ENCODE assay signal across 11 mouse cellular contexts in genomic region chr6:108231892-108232710, GRCm38 (mm10). TPM values are rescaled to one million over a fixed set of nuclear protein-coding genes. Genes with fewer than 3 reads are reported as not detected.
DNase-seq lines count a peak whose midpoint lies in the region; TF ChIP-seq lines count a peak whose summit lies in the region.
"Had no signal": no experiment of that assay in that cellular context is flagged by ENCODE, and none has a peak within 500 bp of the region (broad histone marks: within the 10 kb centered on the region; RNA-seq: fewer than 3 reads in every experiment).

No protein-coding gene starts in this region.

- peak; percentile 55 for TF ChIP-seq RAD21 in CH12.LX (IDR thresholded peaks at IDR 0.05; ENCODE audit: low read depth, low read length)

- H3K27ac ChIP-seq in CH12.LX (ENCODE audit: insufficient read depth, low read depth), result no peak overlapping the region
- H3K27ac ChIP-seq: limb, embryonic 15.5 days had no signal

- no peak overlapping the region for H3K9ac ChIP-seq in CH12.LX (ENCODE audit: insufficient read depth, low read depth)
- H3K9ac ChIP-seq: limb, embryonic 15.5 days had no signal

- no peaks in the 10 kb centered on the region for H3K9me3 ChIP-seq in CH12.LX (replicated peaks; ENCODE audit: low read length)
- H3K9me3 ChIP-seq: G1E; limb, embryonic 15.5 days had no signal

- H3K4me3 ChIP-seq in CH12.LX (replicated peaks in 1 of 3; ENCODE audit: low read depth in 2 of 3, low read length in 2 of 3, poor library complexity in 1 of 3), result no peak overlapping the region
- H3K4me3 ChIP-seq: limb, embryonic 15.5 days had no signal

- peaks cover 14 to 85% of the 10 kb centered on the region in 2 experiments for H3K4me1 ChIP-seq in CH12.LX (ENCODE audit: control insufficient read depth in 1 of 2, insufficient read depth in 2 of 2)

- peaks cover 33% of the 10 kb centered on the region for H3K79me2 ChIP-seq in CH12.LX (replicated peaks; ENCODE audit: control insufficient read depth, extremely low read depth, insufficient read depth, poor library complexity, severe bottlenecking)

- H3K36me3 ChIP-seq in CH12.LX (replicated peaks in 1 of 2; ENCODE audit: control insufficient read depth in 1 of 2, insufficient read depth in 1 of 2, low read length in 1 of 2), result peaks cover 2 to 62% of the 10 kb centered on the region in 2 experiments
- H3K36me3 ChIP-seq: limb, embryonic 15.5 days had no signal

- no peaks in the 10 kb centered on the region for H3K27me3 ChIP-seq in CH12.LX (replicated peaks)
- H3K27me3 ChIP-seq: limb, embryonic 15.5 days had no signal

- no peak for TF ChIP-seq POLR2A in CH12.LX (IDR thresholded peaks at IDR 0.05; ENCODE audit: low read depth, low read length)

- peak; percentile 54 for DNase-seq in kidney, adult 11 months
- DNase-seq in kidney, adult 18-20 months, result no peak
- DNase-seq in 3T3-L1 (ENCODE audit: low read depth, low spot score) (peak; percentile 35), CH12.LX (ENCODE audit: extremely low read depth) (no peak)
- DNase-seq in kidney, postnatal 14 days, result peak; percentile 45
- no peak for DNase-seq in cerebellum, adult 8-10 months
- no peak for DNase-seq in right cerebral cortex, postnatal 36 days (ENCODE audit: low spot score in 2 of 2)
- DNase-seq: embryo, embryonic 11 days; retina, postnatal 1 day had no signal

- peak in 1 of 2 experiments; percentile 48; a peak in 2 of 4 replicates for TF ChIP-seq CTCF in CH12.LX (conservative IDR thresholded peaks at IDR 0.05 in 1 of 2, IDR thresholded peaks at IDR 0.05 in 1 of 2; ENCODE audit: low read depth in 2 of 2, low read length in 2 of 2)

- in situ Hi-C loops in CH12.LX (cut with MboI; ENCODE audit: low pct_ligation_motif_present, low pct_unique_long_range_greater_than_20kb, low sequenced_read_pairs), result loop anchor here (10.0 kb wide), 1 partner anchor 113 kb away; no protein-coding TSS in a partner anchor

- H3K4me2 ChIP-seq in CH12.LX (ENCODE audit: insufficient read depth, low read depth, poor library complexity, severe bottlenecking), result no peak overlapping the region
- H3K4me2 ChIP-seq: limb, embryonic 15.5 days had no signal

- TF ChIP-seq EP300 in CH12.LX (IDR thresholded peaks at IDR 0.05; ENCODE audit: low read length), result no peak

- dilution Hi-C loops in CH12.LX (cut with MboI; ENCODE audit: extremely low pct_ligation_motif_present, extremely low pct_unique_long_range_greater_than_20kb, low sequenced_read_pairs), result no loop called here

TF ChIP-seq in CH12.LX, 34 proteins besides CTCF, POLR2A, EP300 and RAD21:
- TF ChIP-seq UBTF (IDR thresholded peaks at IDR 0.05; ENCODE audit: low read depth, low read length) (no peak), E2F4 (IDR thresholded peaks at IDR 0.05; ENCODE audit: insufficient replicate concordance, low read depth, low read length) (no peak), NELFE (IDR thresholded peaks at IDR 0.05; ENCODE audit: low read depth, low read length) (no peak), MXI1 (IDR thresholded peaks at IDR 0.05; ENCODE audit: low read depth, low read length) (no peak), CHD1 (IDR thresholded peaks at IDR 0.05; ENCODE audit: low read depth, low read length) (no peak), ZNF384 (IDR thresholded peaks at IDR 0.05; ENCODE audit: low read depth, low read length) (peak; percentile 68), HCFC1 (IDR thresholded peaks at IDR 0.05; ENCODE audit: low read depth, low read length) (no peak), SMC3 (IDR thresholded peaks at IDR 0.05; ENCODE audit: low read depth, low read length) (peak; percentile 65), ELF1 (IDR thresholded peaks at IDR 0.05; ENCODE audit: low read depth, low read length) (no peak), GABPA (IDR thresholded peaks at IDR 0.05; ENCODE audit: insufficient replicate concordance, low read depth, low read length) (no peak), BHLHE40 (IDR thresholded peaks at IDR 0.05; ENCODE audit: low read depth, low read length) (no peak), USF2 (conservative IDR thresholded peaks at IDR 0.05; ENCODE audit: low read depth, low read length) (no peak), ZC3H11A (IDR thresholded peaks at IDR 0.05; ENCODE audit: low read depth, low read length) (no peak), ZMIZ1 (IDR thresholded peaks at IDR 0.05; ENCODE audit: low read depth, low read length) (no peak), RCOR1 (conservative IDR thresholded peaks at IDR 0.05; ENCODE audit: low read depth, low read length) (no peak), ETS1 (conservative IDR thresholded peaks at IDR 0.05; ENCODE audit: low read depth, low read length) (no peak), MAZ (IDR thresholded peaks at IDR 0.05; ENCODE audit: low read depth, low read length) (no peak)

RNA-seq across cellular contexts. Expression of gene Itpr1, which starts 19.2 kb away (rescaled TPM):
- total RNA-seq in CH12.LX (2012; rRNA removed) (73.1 and 78.2 TPM in 2 replicates), CH12.LX (2014; rRNA removed) (42.8 and 48.2 TPM in 2 replicates)
- 53.4 and 54.5 TPM in 2 replicates for polyA plus RNA-seq in CH12.LX (2012; ENCODE audit: insufficient read length, low read depth)

RNA-seq across cellular contexts. Expression of gene Sumf1, which starts 46.7 kb away (rescaled TPM):
- total RNA-seq in CH12.LX (2012; rRNA removed) (14.9 and 17.1 TPM in 2 replicates), CH12.LX (2014; rRNA removed) (11.0 and 13.1 TPM in 2 replicates)
- polyA plus RNA-seq in CH12.LX (2012; ENCODE audit: insufficient read length, low read depth), result 19.1 and 23.1 TPM in 2 replicates

Comparison
In these comparisons a context has a peak if more than half of its experiments do, and no peak if none do; other contexts are left out.
1. DNase-seq: peak in kidney, adult 11 months (single experiment), 3T3-L1 (single experiment) and kidney, postnatal 14 days (single experiment); none in kidney, adult 18-20 months (single experiment), CH12.LX (single experiment), cerebellum, adult 8-10 months (single experiment) and right cerebral cortex, postnatal 36 days (0 of 2).